Mouse (Mus musculus): Measurements from ENCODE around the gene Rps6ka3. TPM values are rescaled to one million over a fixed set of nuclear protein-coding genes. Genes with fewer than 3 reads are reported as not detected.

Gene Rps6ka3
- polyA plus RNA-seq, 1 experiment: 23.2 TPM

DNA sequence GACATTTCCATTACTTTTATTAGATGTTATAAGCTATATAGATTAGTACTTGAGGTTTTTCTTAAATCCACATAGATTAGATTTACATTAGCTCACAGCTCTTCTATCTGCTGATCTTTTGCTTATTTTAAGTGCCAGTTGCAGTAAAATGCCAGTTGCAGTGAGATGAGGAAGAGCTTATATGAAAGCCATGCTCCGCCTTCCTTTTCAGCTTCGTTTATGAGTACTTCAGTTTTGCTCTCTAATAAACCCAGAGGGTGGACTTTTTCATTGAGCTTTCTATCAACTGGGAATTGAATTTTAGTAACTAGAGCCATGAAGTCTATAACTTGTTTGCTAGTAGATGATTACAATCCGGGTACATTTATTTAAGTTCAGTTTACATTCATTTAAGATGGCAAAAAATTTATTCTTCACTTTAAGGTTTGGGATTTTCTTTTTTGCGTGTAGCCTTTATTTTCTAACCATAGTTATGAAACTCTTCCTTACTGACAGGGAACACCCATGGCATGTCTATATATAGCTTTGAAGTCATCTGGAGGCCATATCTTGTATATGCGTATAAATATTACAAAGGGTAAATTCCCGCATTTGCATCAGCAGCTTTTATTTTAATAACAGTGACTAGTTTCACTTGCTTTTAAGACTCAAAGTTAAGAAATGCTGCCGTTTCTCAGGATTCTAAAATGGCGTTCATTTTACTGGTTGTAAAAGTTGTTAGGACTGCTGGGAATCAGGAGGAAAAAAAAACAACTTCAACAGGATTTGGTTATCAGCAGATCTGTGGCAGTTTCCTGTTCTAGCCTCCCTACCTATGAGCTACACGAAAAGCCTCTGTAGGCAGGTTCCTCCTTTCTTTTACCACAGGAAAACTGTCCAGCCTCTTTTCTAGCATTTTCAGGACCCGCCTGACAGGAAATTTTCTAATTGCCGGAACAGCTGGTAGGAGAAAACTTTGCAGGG lies 92.5 kb downstream of the Rps6ka3 start:
- H3K4me1 ChIP-seq (ENCODE audit: control insufficient read depth, insufficient read depth, low read length): no peaks in the 10 kb centered on the region
- H3K27ac ChIP-seq (ENCODE audit: insufficient read depth, low read length): no peak overlapping the region
- no peak for TF ChIP-seq CTCF (IDR thresholded peaks at IDR 0.05; ENCODE audit: extremely low read depth, insufficient read depth, low read length)
- TF ChIP-seq POLR2A (IDR thresholded peaks at IDR 0.05; ENCODE audit: extremely low read depth, insufficient read depth, low read length): no peak
- no peak overlapping the region for H3K4me3 ChIP-seq (ENCODE audit: insufficient read depth, low read length)

DNA sequence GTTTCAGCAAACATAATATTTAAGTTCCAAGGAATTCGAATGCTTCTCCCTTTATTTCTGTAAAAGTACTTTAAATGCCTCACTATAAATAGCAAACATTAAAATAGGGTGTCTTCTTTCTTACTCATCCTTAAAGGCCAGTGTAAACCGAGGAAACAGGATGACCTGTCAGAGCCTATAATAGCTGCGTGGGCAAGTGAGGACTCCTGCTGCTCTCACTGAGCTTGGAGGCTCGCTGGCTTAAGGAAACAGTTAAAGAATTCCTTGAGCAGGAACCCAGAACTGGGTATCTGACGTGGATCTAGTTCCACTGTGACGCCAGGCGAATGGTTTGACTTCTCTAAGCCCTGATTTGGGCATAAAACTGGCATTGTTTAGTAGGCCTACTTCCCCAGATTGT lies 105.2 kb downstream of the Rps6ka3 start:
- H3K27ac ChIP-seq (ENCODE audit: insufficient read depth, low read length): no peak overlapping the region
- H3K4me1 ChIP-seq (ENCODE audit: control insufficient read depth, insufficient read depth, low read length): no peaks in the 10 kb centered on the region
- TF ChIP-seq POLR2A (IDR thresholded peaks at IDR 0.05; ENCODE audit: extremely low read depth, insufficient read depth, low read length) (no peak), CTCF (IDR thresholded peaks at IDR 0.05; ENCODE audit: extremely low read depth, insufficient read depth, low read length) (no peak)
- no peak overlapping the region for H3K4me3 ChIP-seq (ENCODE audit: insufficient read depth, low read length)

GRCm38 (mm10) chrX:159321342-159321741 lies 111.2 kb downstream of the Rps6ka3 start:
- Histone ChIP-seq H3K4me3 (ENCODE audit: insufficient read depth, low read length) (no peak overlapping the region), H3K27ac (ENCODE audit: insufficient read depth, low read length) (no peak overlapping the region), H3K4me1 (ENCODE audit: control insufficient read depth, insufficient read depth, low read length) (no peaks in the 10 kb centered on the region)
- TF ChIP-seq POLR2A (IDR thresholded peaks at IDR 0.05; ENCODE audit: extremely low read depth, insufficient read depth, low read length) (no peak), CTCF (IDR thresholded peaks at IDR 0.05; ENCODE audit: extremely low read depth, insufficient read depth, low read length) (peak; percentile 65)

- TF ChIP-seq POLR2A (IDR thresholded peaks at IDR 0.05; ENCODE audit: extremely low read depth, insufficient read depth, low read length): no peak
- TF ChIP-seq CTCF (IDR thresholded peaks at IDR 0.05; ENCODE audit: extremely low read depth, insufficient read depth, low read length): no peak
- Histone ChIP-seq H3K27ac (ENCODE audit: insufficient read depth, low read length) (no peak overlapping the region), H3K4me3 (ENCODE audit: insufficient read depth, low read length) (no peak overlapping the region), H3K4me1 (ENCODE audit: control insufficient read depth, insufficient read depth, low read length) (no peaks in the 10 kb centered on the region)
Observed at GRCm38 (mm10) chrX:159364506-159364905, 154.4 kb downstream of the Rps6ka3 start.

GRCm38 (mm10) chrX:159371831-159372752 lies 162.0 kb downstream of the Rps6ka3 start, which contains the start of gene Eif1ax:
Eif1ax (plus strand) TSS chrX:159372178.
- H3K4me3 ChIP-seq (ENCODE audit: insufficient read depth, low read length): peak within 1 kb of the TSS; percentile 93
- TF ChIP-seq CTCF (IDR thresholded peaks at IDR 0.05; ENCODE audit: extremely low read depth, insufficient read depth, low read length) (no peak), POLR2A (IDR thresholded peaks at IDR 0.05; ENCODE audit: extremely low read depth, insufficient read depth, low read length) (peak; percentile 58; the same call in 1 of the 2 replicates)
- peak within 1 kb of the TSS; percentile 33; the same call in 1 of the 2 replicates for H3K27ac ChIP-seq (ENCODE audit: insufficient read depth, low read length)

GRCm38 (mm10) chrX:159372753-159373144 lies 162.6 kb downstream of the Rps6ka3 start:
- Histone ChIP-seq H3K27ac (ENCODE audit: insufficient read depth, low read length) (no peak overlapping the region), H3K4me1 (ENCODE audit: control insufficient read depth, insufficient read depth, low read length) (no peaks in the 10 kb centered on the region), H3K4me3 (ENCODE audit: insufficient read depth, low read length) (peak overlapping the region; percentile 93)
- TF ChIP-seq CTCF (IDR thresholded peaks at IDR 0.05; ENCODE audit: extremely low read depth, insufficient read depth, low read length): no peak
- TF ChIP-seq POLR2A (IDR thresholded peaks at IDR 0.05; ENCODE audit: extremely low read depth, insufficient read depth, low read length): no peak

More at GRCm38 (mm10) chrX:159371831-159372752, 162.0 kb downstream of the Rps6ka3 start, which contains the start of gene Eif1ax:
- H3K4me1 ChIP-seq (ENCODE audit: control insufficient read depth, insufficient read depth, low read length): no peaks in the 10 kb centered on the region

DNA sequence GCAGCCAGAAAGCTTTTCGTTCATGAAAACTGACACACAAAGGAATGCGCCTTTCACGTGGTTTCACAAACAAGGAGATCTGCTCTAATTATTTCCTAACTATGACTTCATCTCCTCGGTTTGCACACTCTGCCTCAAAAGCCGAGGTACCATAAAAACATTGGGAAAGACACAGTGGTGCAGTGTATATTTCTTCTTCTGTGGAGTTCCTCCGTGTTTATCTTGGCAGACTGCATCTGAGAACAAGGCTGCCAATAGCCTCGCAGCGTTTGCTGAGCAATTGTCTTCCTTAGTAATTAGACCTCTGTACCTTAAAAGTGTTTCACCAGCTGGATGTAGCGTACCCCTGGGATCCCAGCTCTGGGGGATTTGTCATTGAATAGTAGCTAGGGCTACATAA lies 177.0 kb downstream of the Rps6ka3 start:
- no peak overlapping the region for H3K4me3 ChIP-seq (ENCODE audit: insufficient read depth, low read length)
- H3K4me1 ChIP-seq (ENCODE audit: control insufficient read depth, insufficient read depth, low read length): no peaks in the 10 kb centered on the region
- no peak overlapping the region for H3K27ac ChIP-seq (ENCODE audit: insufficient read depth, low read length)

GRCm38 (mm10) chrX:159388953-159389352 lies 178.8 kb downstream of the Rps6ka3 start:
- H3K4me3 ChIP-seq (ENCODE audit: insufficient read depth, low read length): no peak overlapping the region
- H3K4me1 ChIP-seq (ENCODE audit: control insufficient read depth, insufficient read depth, low read length): no peaks in the 10 kb centered on the region
- H3K27ac ChIP-seq (ENCODE audit: insufficient read depth, low read length): no peak overlapping the region
- TF ChIP-seq POLR2A (IDR thresholded peaks at IDR 0.05; ENCODE audit: extremely low read depth, insufficient read depth, low read length) (no peak), CTCF (IDR thresholded peaks at IDR 0.05; ENCODE audit: extremely low read depth, insufficient read depth, low read length) (no peak)

More for the DNA sequence above, 177.0 kb downstream of the Rps6ka3 start:
- no peak for TF ChIP-seq POLR2A (IDR thresholded peaks at IDR 0.05; ENCODE audit: extremely low read depth, insufficient read depth, low read length)
- no peak for TF ChIP-seq CTCF (IDR thresholded peaks at IDR 0.05; ENCODE audit: extremely low read depth, insufficient read depth, low read length)

DNA sequence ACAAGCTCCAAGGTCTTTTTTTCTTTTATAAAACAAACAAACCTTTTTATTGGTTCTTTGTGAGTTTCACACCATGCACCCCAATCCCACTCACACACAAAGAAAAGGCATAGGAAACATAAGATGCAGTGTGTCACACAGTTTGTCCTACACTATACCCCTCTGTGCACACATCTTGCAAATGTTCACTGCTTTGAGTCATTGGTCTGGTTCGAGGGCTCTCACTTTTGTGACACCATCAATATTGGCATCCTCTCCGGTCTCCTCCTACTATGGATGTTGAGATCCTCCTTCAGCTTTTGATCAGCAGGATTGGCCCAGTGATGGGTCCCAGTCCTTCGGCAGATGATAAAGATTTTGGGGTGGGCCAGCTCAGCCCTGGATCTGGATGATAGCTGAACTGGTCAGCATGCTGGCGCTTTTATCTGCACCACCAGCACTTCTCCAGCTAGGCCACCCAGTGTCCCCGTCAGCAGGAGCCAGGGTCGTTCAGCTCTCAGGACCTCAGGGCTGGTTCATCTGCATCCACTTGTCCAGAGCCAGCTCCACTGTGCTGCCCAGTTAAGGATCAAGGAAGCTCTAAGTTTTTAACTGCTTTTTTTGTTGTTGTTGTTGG lies 180.3 kb downstream of the Rps6ka3 start:
- Histone ChIP-seq H3K27ac (ENCODE audit: insufficient read depth, low read length) (no peak overlapping the region), H3K4me1 (ENCODE audit: control insufficient read depth, insufficient read depth, low read length) (no peaks in the 10 kb centered on the region)
- TF ChIP-seq CTCF (IDR thresholded peaks at IDR 0.05; ENCODE audit: extremely low read depth, insufficient read depth, low read length) (no peak), POLR2A (IDR thresholded peaks at IDR 0.05; ENCODE audit: extremely low read depth, insufficient read depth, low read length) (no peak)

More for the DNA sequence above, 180.3 kb downstream of the Rps6ka3 start:
- H3K4me3 ChIP-seq (ENCODE audit: insufficient read depth, low read length): no peak overlapping the region

Measured in cortical plate, adult 2 months (tissue).